Mouse (Mus musculus) erythroblast, adult 5-6 weeks (primary cell): ENCODE data around the gene Gm43517. TPM values are rescaled to one million over a fixed set of nuclear protein-coding genes. Genes with fewer than 3 reads are reported as not detected.

ENCODE experiments used
- ATAC-seq: replicated peaks from 2 replicates; pipeline ENCODE4 v1.8.0; 2016; ENCODE audit warnings: moderate number of reproducible peaks, mild to moderate bottlenecking, moderate TSS enrichment, inconsistent platforms; ENCODE audit not compliant: poor library complexity, low FRiP score, severe bottlenecking
- total RNA-seq, 2 experiments: library from RNA; stranded (forward) in 1 of 2; stranded (reverse) in 1 of 2; fragments of 150-400 nt in 1 of 2; fragments of 200-764, 138-1000 nt in 1 of 2; gene quantifications; 2 replicates each; pipeline versions ENCODE4 v1.2.3 to v1.2.4; 2015 to 2017; ENCODE audit warnings: low replicate concordance in 2 of 2

Gene Gm43517
- total RNA-seq, 2 experiments from 2014 or later = not detected

DNA sequence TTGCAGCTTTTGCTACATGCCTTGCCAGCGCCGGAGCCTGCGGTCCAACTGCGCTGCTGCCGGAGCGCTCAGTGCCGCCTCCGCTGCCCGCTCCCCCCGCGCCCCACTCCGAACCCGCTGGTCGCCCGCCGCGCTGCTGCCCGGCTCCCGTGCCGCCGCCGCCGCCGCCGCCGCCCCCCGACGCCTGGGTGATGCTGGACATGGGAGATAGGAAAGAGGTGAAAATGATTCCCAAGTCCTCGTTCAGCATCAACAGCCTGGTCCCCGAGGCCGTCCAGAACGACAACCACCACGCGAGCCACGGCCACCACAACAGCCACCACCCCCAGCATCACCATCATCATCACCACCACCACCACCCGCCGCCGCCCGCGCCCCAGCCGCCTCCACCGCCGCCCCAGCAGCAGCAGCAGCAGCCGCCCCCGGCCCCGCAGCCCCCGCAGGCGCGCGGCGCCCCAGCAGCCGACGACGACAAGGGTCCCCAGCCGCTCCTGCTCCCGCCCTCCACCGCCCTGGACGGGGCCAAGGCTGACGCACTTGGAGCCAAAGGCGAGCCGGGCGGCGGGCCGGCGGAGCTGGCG is 589 bp upstream of the Gm43517 start:
- ATAC-seq = no peak

DNA sequence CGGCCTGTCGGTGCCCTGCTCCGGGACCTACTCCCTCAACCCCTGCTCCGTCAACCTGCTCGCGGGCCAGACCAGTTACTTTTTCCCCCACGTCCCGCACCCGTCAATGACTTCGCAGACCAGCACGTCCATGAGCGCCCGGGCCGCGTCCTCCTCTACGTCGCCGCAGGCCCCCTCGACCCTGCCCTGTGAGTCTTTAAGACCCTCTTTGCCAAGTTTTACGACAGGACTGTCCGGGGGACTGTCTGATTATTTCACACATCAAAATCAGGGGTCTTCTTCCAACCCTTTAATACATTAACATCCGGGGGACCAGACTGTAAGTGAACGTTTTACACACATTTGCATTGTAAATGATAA is 637 bp downstream of the Gm43517 start:
- no peak for ATAC-seq

DNA sequence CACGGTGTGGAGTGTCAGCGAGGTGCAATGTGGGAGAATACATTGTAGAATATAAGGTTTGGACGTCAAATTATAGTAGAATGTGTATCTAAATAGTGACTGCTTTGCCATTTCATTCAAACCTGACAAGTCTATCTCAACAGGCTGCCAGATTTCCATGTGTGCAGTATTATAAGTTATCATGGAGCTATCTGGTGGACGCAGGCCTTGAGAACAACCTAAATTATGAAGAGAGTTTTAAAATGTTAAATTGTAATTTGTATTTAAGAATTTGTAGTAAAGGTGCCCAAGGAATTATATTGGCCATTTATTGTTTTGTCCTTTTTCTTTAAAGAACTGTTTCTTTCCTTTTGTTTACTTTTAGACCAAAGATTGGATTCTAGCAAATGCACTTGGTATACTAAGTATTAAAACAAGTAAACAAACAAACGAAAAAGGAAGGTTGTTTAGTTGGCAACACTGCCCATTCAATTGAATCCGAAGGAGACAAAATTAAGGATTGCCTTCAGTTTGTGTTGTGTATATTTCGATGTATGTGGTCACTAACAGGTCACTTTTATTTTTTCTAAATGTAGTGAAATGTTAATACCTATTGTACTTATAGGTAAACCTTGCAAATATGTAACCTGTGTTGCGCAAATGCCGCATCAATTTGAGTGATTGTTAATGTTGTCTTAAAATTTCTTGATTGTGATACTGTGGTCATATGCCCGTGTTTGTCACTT is 1.3 kb downstream of the Gm43517 start:
- ATAC-seq = no peak

DNA sequence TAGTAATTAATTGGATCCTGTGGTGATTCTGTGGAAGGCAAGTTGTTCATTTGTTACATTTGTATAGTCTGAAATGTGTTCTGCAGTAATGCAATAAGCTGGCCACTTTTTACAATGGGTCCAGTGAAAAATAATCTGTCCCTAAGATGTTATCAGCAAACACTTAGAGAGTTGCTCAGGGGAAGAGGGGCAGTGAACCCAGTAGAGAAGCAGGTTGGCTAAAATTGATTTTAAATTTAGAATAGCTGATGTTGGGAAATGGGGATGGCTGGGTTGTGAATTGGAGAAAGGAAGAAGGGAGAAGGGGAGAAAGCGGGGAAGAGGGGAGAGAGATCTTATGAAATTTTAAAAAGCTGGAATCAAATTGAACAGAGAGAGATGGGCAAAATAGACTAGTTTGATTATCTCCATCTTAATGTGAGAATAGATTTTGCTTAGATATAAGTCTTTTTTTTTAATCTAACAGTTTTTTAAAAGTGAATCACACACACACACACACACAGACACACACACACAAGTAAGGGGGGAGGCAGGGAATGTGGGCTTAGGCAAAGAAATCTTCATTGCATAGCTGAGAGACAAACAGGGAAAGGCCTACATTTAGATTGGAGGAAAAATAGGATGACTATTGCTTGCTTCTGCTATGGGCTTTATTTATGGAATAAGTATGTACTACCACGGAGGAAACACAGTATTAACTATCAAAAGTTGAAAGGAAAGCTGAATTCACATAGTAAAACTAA is 3.1 kb downstream of the Gm43517 start:
- no peak for ATAC-seq

DNA sequence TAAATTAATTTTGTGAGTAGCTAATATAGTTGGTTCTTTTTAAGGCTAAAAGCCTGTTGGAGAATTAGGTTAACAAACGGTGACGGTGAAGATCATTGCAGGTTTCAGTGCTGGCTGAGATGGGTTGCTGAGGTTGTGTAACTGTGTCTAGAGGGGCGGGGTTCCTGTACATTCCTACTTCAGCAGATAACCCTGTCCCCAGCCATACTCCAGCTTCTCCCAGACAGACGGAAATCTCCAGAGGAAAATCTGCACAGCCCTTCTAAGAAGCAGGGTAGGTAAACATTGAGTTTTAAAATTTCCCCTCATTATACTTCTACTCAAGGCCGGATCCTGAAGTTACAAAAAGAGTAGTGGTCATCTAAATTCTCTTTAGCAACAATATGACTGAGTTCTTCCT is 4.7 kb downstream of the Gm43517 start:
- ATAC-seq = no peak

DNA sequence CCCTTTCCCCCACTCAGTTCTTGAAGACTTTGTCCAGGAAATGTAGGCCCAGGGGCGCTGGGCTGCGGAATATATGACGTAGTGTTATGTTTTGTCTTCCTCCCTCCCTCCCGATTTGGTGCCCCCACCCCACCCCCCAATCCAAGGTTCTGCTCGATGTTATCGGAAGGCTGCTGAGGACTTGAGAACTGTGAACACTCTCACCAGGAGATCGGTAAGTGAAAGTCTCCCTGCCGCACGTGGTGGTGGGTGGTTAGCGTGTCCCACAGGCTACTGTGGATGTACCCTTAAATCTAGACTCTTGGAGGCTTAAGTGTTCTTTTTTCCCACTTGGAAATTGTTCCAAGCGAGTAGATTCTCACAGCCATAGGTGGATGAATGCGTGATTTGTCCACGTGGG is 5.3 kb downstream of the Gm43517 start:
- no peak for ATAC-seq

DNA sequence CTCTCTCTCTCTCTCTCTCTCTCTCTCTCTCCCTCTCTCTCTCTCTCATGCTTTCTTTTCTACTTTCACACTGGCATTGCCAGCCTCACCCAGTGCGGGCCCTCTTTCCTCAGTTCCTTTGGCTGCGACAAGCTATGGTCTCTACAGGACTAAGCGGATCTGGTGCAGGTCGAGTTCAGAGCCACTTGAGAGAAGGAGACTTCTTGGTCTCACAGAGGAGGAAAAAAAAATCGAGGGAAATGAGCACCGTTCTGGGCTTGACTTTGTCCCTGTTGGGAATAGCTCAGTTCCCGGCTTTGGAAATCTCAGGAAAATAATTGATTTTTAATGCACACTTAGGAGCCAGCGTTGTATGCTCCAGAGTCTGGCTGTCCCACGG is 5.9 kb downstream of the Gm43517 start:
- ATAC-seq = no peak

DNA sequence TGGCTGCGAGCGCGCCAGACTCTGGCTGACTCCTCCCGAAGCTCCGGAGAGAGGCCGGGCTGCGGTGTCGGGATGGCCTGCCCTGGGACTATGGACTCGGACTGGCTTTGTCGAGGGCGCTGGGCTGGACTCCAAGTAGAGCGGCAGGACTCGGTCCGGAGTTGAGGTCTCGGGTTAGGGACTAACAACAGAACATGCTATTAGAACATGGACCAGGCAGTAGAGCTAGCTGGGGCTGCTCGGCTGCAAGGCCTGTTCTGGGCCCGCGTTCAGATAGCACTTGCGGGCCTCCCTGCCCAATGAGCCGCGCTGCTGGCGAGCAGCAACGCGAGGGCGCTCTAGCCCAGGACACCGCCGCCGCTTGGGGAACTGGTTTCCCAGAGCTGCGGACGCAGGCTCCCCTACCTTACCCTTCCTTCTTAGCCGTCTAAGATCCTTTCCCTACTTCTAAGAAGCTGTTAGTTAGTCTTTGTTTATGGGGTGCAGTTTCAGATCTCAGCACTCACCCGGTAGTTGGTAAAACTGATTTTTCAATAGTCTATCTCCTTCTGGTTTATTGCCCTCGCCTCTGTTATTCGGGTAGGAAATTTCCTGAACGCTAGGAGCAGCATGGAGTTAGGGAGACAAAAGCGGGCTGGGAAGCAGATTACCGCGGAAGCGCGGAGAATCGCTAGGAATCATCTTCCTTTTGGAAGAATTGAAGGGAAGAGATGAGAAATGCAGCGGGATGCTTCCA is 6.5 kb downstream of the Gm43517 start:
- no peak for ATAC-seq

DNA sequence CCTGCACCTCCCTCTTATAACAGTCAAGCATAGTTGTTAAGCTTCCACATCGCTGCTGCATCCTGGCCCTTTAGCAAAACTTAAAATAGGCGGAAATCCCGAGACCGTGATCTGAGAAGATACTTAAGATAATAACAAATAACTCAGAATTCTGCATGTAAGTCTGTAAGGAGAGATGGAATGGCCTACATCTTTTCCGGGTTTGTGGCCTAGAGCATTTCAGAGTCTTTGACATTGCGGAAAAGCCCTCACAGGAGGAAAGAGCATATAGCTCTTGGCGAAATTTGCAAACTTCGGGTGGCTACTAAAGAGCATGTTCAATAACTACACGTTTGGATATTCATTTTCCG is 7.0 kb downstream of the Gm43517 start:
- no peak for ATAC-seq

DNA sequence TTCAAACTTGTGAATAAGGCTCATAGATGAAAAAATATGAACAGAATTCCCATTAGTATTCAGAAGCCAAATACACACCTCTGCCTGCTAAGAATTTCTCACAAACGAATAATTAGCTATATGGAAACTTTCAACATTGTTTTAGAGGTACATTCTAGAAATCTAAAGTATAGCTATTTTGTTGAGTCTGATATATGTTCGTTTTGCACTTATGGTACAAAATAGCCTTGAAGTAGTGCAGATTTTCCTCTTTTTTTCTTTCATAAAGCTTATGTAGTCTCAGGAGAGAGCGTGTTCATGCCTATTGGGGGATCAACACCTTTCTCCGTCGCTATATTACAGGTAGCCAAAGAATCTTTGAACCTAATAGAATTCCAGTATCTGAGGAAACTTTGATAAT is 7.9 kb downstream of the Gm43517 start:
- no peak for ATAC-seq

DNA sequence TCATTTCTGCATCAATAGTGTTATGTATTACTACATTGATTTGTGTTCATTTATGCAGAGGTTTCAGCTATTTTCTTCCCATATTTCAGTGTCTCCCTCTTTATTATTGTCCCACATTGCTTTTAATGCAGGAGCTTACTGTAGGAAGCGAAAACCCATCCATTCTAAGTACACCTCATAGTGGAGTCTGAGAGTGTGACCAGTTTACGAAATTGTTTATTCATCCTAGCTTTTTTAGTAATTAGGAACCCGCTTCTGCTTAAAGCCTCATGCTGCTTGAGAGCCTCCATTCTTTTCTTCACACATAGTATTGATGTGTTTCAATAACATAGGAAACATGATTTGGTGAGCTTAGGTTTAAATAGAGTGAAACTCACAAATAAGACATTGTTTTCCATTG is 8.7 kb downstream of the Gm43517 start:
- ATAC-seq = no peak

DNA sequence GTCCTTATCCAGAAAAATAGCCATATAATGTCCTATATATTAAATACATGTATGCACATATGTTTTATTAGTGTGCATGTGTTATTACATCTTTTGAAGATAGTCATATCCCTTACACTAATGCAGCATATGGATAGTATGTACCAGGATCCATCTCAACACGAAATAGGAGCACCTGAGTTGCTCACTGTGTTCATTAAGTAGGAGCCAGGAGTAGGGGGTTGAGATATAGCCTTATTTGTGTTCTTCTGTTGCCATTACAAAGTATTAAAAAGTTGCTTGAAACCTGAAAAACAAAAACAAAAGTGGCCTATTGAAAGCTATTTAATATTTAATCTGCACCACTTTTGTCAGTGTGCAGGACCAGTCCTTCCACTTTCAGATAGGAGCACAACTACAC is 9.2 kb downstream of the Gm43517 start:
- no peak for ATAC-seq

DNA sequence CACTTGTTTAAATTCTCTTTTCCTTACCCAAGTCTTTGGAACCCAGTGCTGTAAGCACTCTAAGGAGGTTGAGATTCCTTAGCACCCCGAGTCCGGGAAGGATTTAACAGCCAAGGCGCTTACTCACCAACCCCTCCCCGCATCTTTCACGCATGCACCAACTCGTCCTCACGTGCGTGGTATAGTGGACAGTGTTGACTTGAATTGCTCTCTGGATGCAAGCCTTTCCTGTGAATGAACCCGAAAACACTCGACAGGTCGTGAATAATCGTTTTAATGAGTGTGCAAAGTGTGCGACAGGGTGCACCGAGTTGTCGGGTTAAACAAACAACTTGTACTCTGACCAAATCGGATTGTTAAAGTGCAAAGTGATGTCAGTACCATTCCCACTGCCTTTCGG is 9.9 kb downstream of the Gm43517 start:
- ATAC-seq = no peak

DNA sequence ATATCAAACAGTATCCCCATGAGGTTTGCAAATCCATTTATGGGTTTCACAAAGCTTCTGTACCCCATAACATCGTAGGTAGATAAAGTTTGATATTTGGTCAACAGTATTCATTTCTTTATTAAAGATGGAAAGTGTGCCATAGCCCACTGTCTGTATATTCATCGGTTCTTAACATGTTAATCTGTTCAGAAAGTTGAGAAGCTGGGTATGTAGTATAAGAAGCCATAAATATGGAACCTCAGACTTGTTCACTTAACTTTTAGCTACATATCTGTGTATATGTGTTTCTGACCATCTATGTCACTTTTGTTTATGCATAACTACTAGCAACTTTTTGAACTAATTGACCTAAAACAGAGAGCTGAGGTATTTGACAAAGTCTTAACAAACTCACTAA is 11.0 kb downstream of the Gm43517 start:
- no peak for ATAC-seq

DNA sequence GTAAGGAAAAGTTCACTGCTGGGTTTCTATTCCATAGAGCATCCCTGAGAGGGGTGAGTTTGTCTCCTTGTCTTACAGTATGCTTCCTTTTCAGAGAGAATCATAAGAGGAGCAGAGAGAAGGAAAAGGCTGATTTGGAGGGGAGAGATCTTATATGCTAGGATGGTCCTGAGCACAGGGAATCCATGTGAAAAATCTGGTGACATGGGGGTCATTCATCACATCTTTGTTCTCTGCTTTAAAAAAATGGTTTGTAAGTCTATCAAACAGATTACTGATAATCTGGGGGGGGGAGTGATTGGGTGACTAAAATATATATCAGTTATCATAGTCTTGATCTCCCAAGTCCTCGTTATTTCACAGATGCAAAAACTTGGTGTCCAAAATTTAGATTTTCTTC is 11.8 kb downstream of the Gm43517 start:
- no peak for ATAC-seq

DNA sequence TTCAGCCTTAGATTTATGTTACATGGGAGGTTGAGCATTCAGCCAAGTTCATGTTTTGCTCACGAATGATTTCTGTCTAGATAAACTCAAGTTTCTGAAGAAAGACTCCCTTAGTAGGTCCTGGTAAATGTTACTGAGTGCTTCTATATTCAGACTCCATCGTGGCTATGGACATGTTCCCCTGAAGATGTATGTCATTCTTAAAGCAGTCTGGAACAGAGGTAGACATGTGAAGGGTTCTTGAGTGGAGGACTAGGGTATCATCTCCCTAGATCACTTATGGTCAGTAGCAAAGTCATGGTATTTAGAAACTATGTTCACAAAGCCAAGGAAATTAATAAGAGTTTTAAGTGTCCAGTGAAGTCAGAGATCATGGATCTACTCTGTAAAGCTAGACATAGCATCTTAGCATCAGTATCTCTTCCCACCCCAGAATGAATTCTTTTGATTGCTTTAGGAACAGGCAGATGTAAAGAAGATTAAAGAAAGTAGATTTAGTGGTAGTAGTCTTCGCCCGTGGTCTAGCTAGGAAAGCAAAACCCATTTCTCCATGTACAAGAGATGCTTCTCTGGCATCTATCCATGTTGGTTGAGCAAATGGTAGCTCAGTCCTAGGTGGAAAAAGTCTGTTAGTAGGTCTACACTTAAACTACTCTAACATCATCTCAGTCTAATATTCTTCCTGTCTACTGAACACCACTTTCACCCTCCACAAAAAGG is 12.6 kb downstream of the Gm43517 start:
- ATAC-seq = no peak

DNA sequence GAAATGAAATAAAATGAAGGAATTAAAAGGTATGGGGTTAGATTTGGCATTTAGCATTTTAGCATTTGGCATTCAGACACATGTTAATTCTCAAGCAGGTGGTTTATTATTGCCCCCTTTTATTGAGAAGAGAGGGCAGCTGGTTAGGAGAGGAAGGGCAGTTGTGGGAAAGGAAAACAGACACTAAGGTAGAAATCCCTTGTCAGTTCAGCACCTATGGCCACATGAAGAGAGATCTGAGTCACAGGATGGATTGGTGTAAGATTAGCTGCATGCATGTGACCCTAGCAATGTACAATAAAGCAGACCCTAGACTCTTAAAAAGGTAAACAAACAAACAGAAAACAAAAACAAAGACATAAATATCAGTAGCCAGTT is 13.2 kb downstream of the Gm43517 start:
- ATAC-seq = no peak

DNA sequence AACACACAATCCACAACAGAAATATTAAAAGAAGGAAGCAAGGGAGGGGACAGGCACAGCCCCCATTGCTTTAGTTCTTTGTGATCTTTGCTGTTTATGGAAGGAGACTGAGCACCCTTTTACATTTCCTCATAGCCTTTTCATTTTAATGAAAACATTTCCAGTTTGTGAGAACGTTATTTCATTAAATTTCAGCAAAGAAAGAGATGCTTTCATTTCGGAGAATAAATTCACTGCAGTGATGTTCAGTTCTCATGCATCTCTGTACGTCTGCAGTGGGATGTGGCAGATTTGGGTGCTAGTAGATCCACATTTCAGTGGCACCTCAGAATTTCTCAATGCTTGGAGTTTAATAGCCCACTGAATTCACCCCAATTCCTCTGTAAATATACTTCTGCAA is 13.7 kb downstream of the Gm43517 start:
- ATAC-seq = no peak

DNA sequence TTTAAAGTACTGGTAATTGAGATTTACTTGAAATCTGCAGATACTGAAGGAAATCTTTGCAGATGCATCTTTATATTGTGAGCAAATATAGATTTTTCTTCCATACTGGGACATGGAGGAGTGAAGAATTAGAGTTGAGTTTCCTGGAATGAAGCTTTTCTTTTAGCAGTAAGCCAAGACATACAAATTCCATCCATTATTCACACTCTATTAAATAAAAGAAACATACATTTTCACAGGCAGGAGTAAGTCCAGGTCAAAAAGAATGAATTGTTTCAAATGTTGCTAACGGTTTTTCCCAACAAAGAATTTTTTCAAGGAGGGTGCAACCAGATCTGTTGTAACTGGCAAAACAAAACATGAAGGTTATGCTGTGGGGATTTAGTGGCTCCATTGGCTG is 14.6 kb downstream of the Gm43517 start:
- ATAC-seq = no peak
